ENCODE assay signal across 16 mouse cellular contexts in the genomic region with DNA sequence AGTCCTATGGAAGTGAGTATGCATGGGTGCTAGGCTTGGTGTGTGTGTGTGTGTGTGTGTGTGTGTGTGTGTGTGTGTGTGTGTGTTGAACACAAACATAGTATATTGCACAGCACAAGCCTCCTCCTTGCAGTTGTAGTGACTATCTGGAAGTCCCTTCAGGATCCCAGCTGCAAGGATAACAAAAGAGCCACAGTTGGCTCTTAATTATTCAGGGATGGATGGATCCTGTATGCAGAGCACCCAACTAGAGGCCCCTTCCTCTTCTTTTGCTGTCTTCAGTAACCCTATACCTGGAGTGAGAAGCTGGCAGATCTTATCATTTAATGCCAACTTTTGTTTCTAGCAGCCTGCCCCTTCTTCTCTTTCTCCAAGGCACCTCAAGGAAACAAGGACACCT. TPM values are rescaled to one million over a fixed set of nuclear protein-coding genes. Genes with fewer than 3 reads are reported as not detected.
"Had no signal": no experiment of that assay in that cellular context is flagged by ENCODE, and none has a peak within 500 bp of the region (broad histone marks: within the 10 kb centered on the region; RNA-seq: fewer than 3 reads in every experiment).

No protein-coding gene starts in this region.

- DNase-seq: heart, postnatal 10 days; heart, postnatal 14 days; heart, postnatal 36 days; kidney, adult 11 months; kidney, adult 18-20 months; kidney, adult 2 months; kidney, adult 8-10 months; kidney, adult 9 months; kidney, postnatal 10 days; kidney, postnatal 14 days; kidney, postnatal 25 days; kidney, postnatal 36 days; kidney, postnatal 4 days; layer of hippocampus, adult 9-11 months; layer of hippocampus, postnatal 36 days had no signal

RNA-seq across cellular contexts. Expression of gene Sema5b, which starts 7.0 kb away (rescaled TPM):
- total RNA-seq: hematopoietic stem cell, adult 5-6 weeks had no signal
